Mouse (Mus musculus) embryonic facial prominence, embryonic 10.5 days (tissue): ENCODE data around the gene Rcn2. TPM values are rescaled to one million over a fixed set of nuclear protein-coding genes. Genes with fewer than 3 reads are reported as not detected.

Experiments
- DNase-seq: peaks from one replicate; pipeline ENCODE4 v3.0.0-alpha.2; 2017; ENCODE audit warnings: low spot score
- H3K27ac ChIP-seq: fragments of 300-500 bp; sonication (generic); replicated peaks from 2 replicates; pipeline ENCODE4 v1.5.1; 2016; ENCODE audit warnings: mild to moderate bottlenecking
- H3K27me3 ChIP-seq: fragments of 300-500 bp; sonication (generic); replicated peaks from 2 replicates; pipeline ENCODE4 v1.6.1; 2016; ENCODE audit warnings: low read depth, mild to moderate bottlenecking; ENCODE audit not compliant: poor library complexity, severe bottlenecking
- H3K36me3 ChIP-seq: fragments of 300-500 bp; sonication (generic); replicated peaks from 2 replicates; pipeline ENCODE4 v1.6.1; 2016; ENCODE audit warnings: mild to moderate bottlenecking, moderate library complexity
- H3K4me1 ChIP-seq: fragments of 300-500 bp; sonication (generic); 2 replicates; pipeline ENCODE4 v1.6.1; 2016
- H3K4me3 ChIP-seq: fragments of 300-500 bp; sonication (generic); 2 replicates; pipeline ENCODE4 v1.5.1; 2016; ENCODE audit warnings: mild to moderate bottlenecking, moderate library complexity
- H3K9me3 ChIP-seq: fragments of 300-500 bp; sonication (generic); 2 replicates; pipeline ENCODE4 v1.6.1; 2016; ENCODE audit warnings: mild to moderate bottlenecking
- WGBS: fragments of 180-500 bp; shearing (Covaris S2); methylation state at CpG from one replicate; pipeline ENCODE4 v1.1.7; 2016; 5-methylcytosine and 5-hydroxymethylcytosine counted together
- polyA plus RNA-seq: library from polyadenylated mRNA; unstranded; fragments of >200 nt; fragmentation: Nextera tagmentation; extraction: Ambion mirVana; gene quantifications from 2 replicates; pipeline ENCODE4 v1.2.1, GENCODE M21; 2016

The Rcn2 gene
- polyA plus RNA-seq, 1 experiment from 2014 or later, result 275 TPM

GRCm38 (mm10) chr9:56104921-56105320, 63.3 kb downstream of the Rcn2 start:
- H3K9me3 ChIP-seq, result no peaks in the 10 kb centered on the region
- no peak for DNase-seq
- WGBS, result 76% methylated on average over 7 of the region's 7 CpGs
- H3K4me3 ChIP-seq, result no peak overlapping the region
- H3K27me3 ChIP-seq, result no peaks in the 10 kb centered on the region
- H3K4me1 ChIP-seq, result no peaks in the 10 kb centered on the region; the same call in 1 of the 2 replicates
- H3K27ac ChIP-seq, result no peak overlapping the region
- no peaks in the 10 kb centered on the region for H3K36me3 ChIP-seq

GRCm38 (mm10) chr9:56106274-56107072, 64.8 kb downstream of the Rcn2 start:
- no peak for DNase-seq
- WGBS, result 75% methylated on average over 6 of the region's 6 CpGs

DNA sequence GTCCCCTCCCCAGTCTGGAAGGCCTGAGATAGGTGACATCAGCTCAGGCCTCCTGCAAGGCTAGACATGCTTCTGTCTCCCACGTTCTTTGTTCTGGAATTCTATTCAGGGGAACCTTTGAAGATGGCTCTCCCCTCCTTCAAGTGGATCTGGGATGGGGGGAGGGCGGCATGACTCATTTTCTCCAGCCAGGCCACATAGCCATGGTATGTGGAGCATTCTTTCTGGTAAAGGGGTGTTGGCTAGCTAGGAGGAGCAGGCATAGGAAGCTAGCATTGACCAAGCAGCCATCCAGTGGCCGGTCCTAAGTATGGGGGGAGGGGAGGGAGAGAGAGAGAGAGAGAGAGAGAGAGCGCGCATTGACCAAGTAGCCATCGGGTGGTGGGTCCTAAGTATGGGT, 65.9 kb downstream of the Rcn2 start:
- Histone ChIP-seq H3K4me3 (no peak overlapping the region), H3K27ac (no peak overlapping the region), H3K4me1 (peaks cover 10% of the 10 kb centered on the region), H3K9me3 (no peaks in the 10 kb centered on the region), H3K36me3 (no peaks in the 10 kb centered on the region), H3K27me3 (no peaks in the 10 kb centered on the region)
- 75% methylated on average over 6 of the region's 6 CpGs for WGBS
- DNase-seq, result no peak

More at GRCm38 (mm10) chr9:56106274-56107072, 64.8 kb downstream of the Rcn2 start:
- Histone ChIP-seq H3K36me3 (no peaks in the 10 kb centered on the region), H3K4me1 (peaks cover 3% of the 10 kb centered on the region; the same call in 1 of the 2 replicates), H3K27me3 (no peaks in the 10 kb centered on the region), H3K4me3 (no peak overlapping the region), H3K27ac (no peak overlapping the region), H3K9me3 (no peaks in the 10 kb centered on the region)

GRCm38 (mm10) chr9:56108174-56108573, 66.5 kb downstream of the Rcn2 start:
- H3K4me3 ChIP-seq, result no peak overlapping the region
- no peaks in the 10 kb centered on the region for H3K36me3 ChIP-seq
- H3K27ac ChIP-seq, result no peak overlapping the region
- H3K4me1 ChIP-seq, result peaks cover 16% of the 10 kb centered on the region
- no peaks in the 10 kb centered on the region for H3K9me3 ChIP-seq
- no peaks in the 10 kb centered on the region for H3K27me3 ChIP-seq
- no peak for DNase-seq
- 81% methylated on average over 5 of the region's 5 CpGs for WGBS

Other genes with a start within 250 kb of the Rcn2 start
- gene Scaper, start 103.7 kb upstream of the Rcn2 start, polyA plus RNA-seq, result 6.9 and 7.4 TPM in 2 replicates
- 0.20 TPM in 1 of 2 replicates, not detected in the other for gene 4930563M21Rik, start 31.3 kb upstream of the Rcn2 start, polyA plus RNA-seq
- 0.49 and 1.00 TPM in 2 replicates for gene Pstpip1, start 48.1 kb downstream of the Rcn2 start, polyA plus RNA-seq
- gene Tspan3, start 123.6 kb downstream of the Rcn2 start, polyA plus RNA-seq, result 474 and 482 TPM in 2 replicates